ENCODE assay signal across 20 mouse cellular contexts in genomic region chr10:95153224-95153623, GRCm38 (mm10).
"Had no signal": no experiment of that assay in that cellular context is flagged by ENCODE, and none has a peak within 500 bp of the region (broad histone marks: within the 10 kb centered on the region; RNA-seq: fewer than 3 reads in every experiment).

No protein-coding gene starts in this region.

- H3K9ac ChIP-seq: heart, embryonic 13.5 days; heart, embryonic 15.5 days; hindbrain, embryonic 13.5 days; hindbrain, embryonic 15.5 days; limb, embryonic 12.5 days; liver, embryonic 13.5 days; liver, embryonic 15.5 days had no signal

- H3K27ac ChIP-seq: gastrocnemius, adult 2 months; heart, embryonic 13.5 days; heart, embryonic 15.5 days; hindbrain, embryonic 13.5 days; hindbrain, embryonic 15.5 days; hindbrain, postnatal 0 days; layer of hippocampus, adult 2 months; left cerebral cortex, adult 2 months; limb, embryonic 10.5 days; limb, embryonic 12.5 days; liver, embryonic 13.5 days; liver, embryonic 15.5 days had no signal

- H3K36me3 ChIP-seq: heart, embryonic 13.5 days; heart, embryonic 15.5 days; hindbrain, embryonic 13.5 days; hindbrain, embryonic 15.5 days; limb, embryonic 10.5 days; limb, embryonic 12.5 days; liver, embryonic 13.5 days; liver, embryonic 15.5 days had no signal

- H3K4me3 ChIP-seq: gastrocnemius, adult 2 months; heart, embryonic 13.5 days; heart, embryonic 15.5 days; hindbrain, embryonic 13.5 days; hindbrain, embryonic 15.5 days; layer of hippocampus, adult 2 months; left cerebral cortex, adult 2 months; limb, embryonic 10.5 days; limb, embryonic 12.5 days; liver, embryonic 13.5 days; liver, embryonic 15.5 days had no signal

- H3K9me3 ChIP-seq: heart, embryonic 15.5 days; hindbrain, embryonic 13.5 days; hindbrain, embryonic 15.5 days; limb, embryonic 10.5 days; limb, embryonic 12.5 days; liver, embryonic 13.5 days; liver, embryonic 15.5 days had no signal

- H3K4me2 ChIP-seq: heart, embryonic 11.5 days; heart, embryonic 13.5 days; heart, embryonic 15.5 days; hindbrain, embryonic 13.5 days; hindbrain, embryonic 15.5 days; limb, embryonic 12.5 days; liver, embryonic 11.5 days; liver, embryonic 13.5 days; liver, embryonic 15.5 days had no signal

- H3K4me1 ChIP-seq: heart, embryonic 15.5 days; hindbrain, embryonic 13.5 days; hindbrain, embryonic 15.5 days; liver, embryonic 13.5 days; liver, embryonic 15.5 days had no signal

- H3K27me3 ChIP-seq: heart, embryonic 13.5 days; heart, embryonic 15.5 days; hindbrain, embryonic 13.5 days; hindbrain, embryonic 15.5 days; limb, embryonic 12.5 days; liver, embryonic 13.5 days; liver, embryonic 15.5 days had no signal

- ATAC-seq: forebrain, embryonic 16.5 days; hindbrain, postnatal 0 days had no signal

- DNase-seq: gastrocnemius, adult 2 months; gastrocnemius, postnatal 10 days; gastrocnemius, postnatal 25 days; heart, adult 18-20 months; kidney, postnatal 10 days; liver; liver, embryonic 13.5 days had no signal
